Comparison of ENCODE assay signal across 8 mouse cellular contexts in the genomic region with DNA sequence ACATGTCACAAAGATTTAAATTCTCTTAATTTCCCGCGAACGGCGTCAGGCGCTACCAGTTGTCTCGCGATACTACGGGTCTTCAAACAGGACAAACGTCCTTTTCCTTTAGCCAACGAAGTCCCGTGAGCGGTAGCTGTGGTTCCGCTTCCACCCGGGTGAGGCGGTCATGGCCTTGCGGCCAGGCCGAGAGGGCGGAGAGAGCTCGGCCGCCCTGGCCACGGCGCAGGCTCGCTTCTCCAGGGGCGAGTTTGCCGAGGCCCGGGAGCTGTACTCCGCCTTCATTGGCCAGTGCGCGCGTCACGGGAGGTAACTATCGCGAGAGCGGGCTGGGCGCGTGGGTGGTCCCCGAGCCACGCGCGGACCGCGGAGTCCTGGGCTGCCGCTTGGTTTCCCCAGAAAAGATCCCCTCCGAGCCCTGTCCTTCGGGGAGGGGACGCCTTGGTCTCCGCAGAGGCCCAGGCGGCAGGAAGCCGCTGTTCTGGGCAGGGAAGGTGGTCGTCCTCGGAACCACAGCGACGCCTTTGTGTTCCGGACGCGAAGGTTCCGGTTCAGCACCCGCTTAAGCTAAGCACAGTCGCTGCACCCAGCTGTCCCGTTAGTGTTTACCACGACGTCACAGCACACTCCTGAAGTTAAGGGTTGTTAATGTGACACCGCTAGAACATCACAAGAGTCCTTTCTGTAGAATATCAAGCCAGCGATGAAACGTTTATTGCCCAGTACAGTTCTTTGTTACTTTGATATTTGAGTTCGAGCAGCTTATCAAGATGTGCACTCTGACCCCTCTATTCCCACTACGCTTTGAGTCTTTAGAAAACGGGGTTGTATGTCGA. TPM values are rescaled to one million over a fixed set of nuclear protein-coding genes. Genes with fewer than 3 reads are reported as not detected.
DNase-seq lines count a peak whose midpoint lies in the region; ATAC-seq and TF ChIP-seq lines count a peak whose summit lies in the region.

A gene (plus strand): TSS at position 110 of the 836 bp plus-strand sequence.

- no peaks in the 10 kb centered on the region for H3K9me3 ChIP-seq in E14TG2a.4 (ENCODE audit: low read length)
- H3K9me3 ChIP-seq in forebrain, embryonic 13.5 days (replicated peaks), result no peaks in the 10 kb centered on the region
- H3K9me3 ChIP-seq in liver, postnatal 0 days (ENCODE audit: low read length), result no peaks in the 10 kb centered on the region
- H3K9me3 ChIP-seq in neural tube, embryonic 14.5 days (ENCODE audit: control insufficient read depth, low read length), result no peaks in the 10 kb centered on the region

- H3K4me3 ChIP-seq in E14TG2a.4 (replicated peaks; ENCODE audit: low read length), result peak within 1 kb of the TSS; percentile 89
- peak within 1 kb of the TSS; percentile 63 for H3K4me3 ChIP-seq in forebrain, embryonic 13.5 days
- H3K4me3 ChIP-seq in liver, postnatal 0 days (ENCODE audit: low read depth, low read length), result peak within 1 kb of the TSS; percentile 50
- peak within 1 kb of the TSS; percentile 57 for H3K4me3 ChIP-seq in neural tube, embryonic 14.5 days (ENCODE audit: low read depth, low read length)

- no peak for TF ChIP-seq CTCF in E14TG2a.4 (conservative IDR thresholded peaks at IDR 0.05; ENCODE audit: low read length)
- no peak; the same call in 1 of the 2 replicates for TF ChIP-seq CTCF in liver, postnatal 0 days (IDR thresholded peaks at IDR 0.05; ENCODE audit: low read depth)

- TF ChIP-seq EP300 in liver, postnatal 0 days (IDR thresholded peaks at IDR 0.05; ENCODE audit: low read depth), result peak; percentile 90

- H3K27me3 ChIP-seq in E14TG2a.4 (ENCODE audit: insufficient read depth, low read length), result no peaks in the 10 kb centered on the region
- no peaks in the 10 kb centered on the region for H3K27me3 ChIP-seq in forebrain, embryonic 13.5 days
- no peaks in the 10 kb centered on the region for H3K27me3 ChIP-seq in liver, postnatal 0 days (ENCODE audit: insufficient read depth, low read length)
- no peaks in the 10 kb centered on the region for H3K27me3 ChIP-seq in neural tube, embryonic 14.5 days (ENCODE audit: control insufficient read depth, insufficient read depth, low read length)

- under 1% methylated on average over 69 of the region's 69 CpGs for WGBS in forebrain, embryonic 13.5 days
- WGBS in large intestine, adult 2 months, result under 1% methylated on average over 69 of the region's 69 CpGs
- under 1% methylated on average over 69 of the region's 69 CpGs for WGBS in liver, postnatal 0 days (ENCODE audit: insufficient replicate concordance)
- WGBS in neural tube, embryonic 14.5 days, result under 1% methylated on average over 69 of the region's 69 CpGs

- peaks cover 5% of the 10 kb centered on the region for H3K4me1 ChIP-seq in E14TG2a.4 (replicated peaks; ENCODE audit: low read depth, low read length)
- H3K4me1 ChIP-seq in forebrain, embryonic 13.5 days, result peaks cover 6% of the 10 kb centered on the region
- H3K4me1 ChIP-seq in liver, postnatal 0 days (ENCODE audit: insufficient read depth), result 0 out of 2 replicates have a peak, but pooled peaks cover 3% of the 10 kb centered on the region
- H3K4me1 ChIP-seq in neural tube, embryonic 14.5 days (ENCODE audit: control insufficient read depth, insufficient read depth, low read length), result peaks cover 5% of the 10 kb centered on the region; the same call in 1 of the 2 replicates

- H3K9ac ChIP-seq in forebrain, embryonic 13.5 days, result peak within 1 kb of the TSS; percentile 88
- peak within 1 kb of the TSS; percentile 70 for H3K9ac ChIP-seq in liver, postnatal 0 days (replicated peaks)
- H3K9ac ChIP-seq in neural tube, embryonic 14.5 days (replicated peaks; ENCODE audit: low read depth, low read length), result peak within 1 kb of the TSS; percentile 89

- peak; percentile 96 to 97 for DNase-seq in heart, postnatal 10 days
- DNase-seq in large intestine, adult 2 months (ENCODE audit: low read depth, low spot score), result peak; percentile 86
- DNase-seq in liver, postnatal 0 days, result peak; percentile 93
- peak; percentile 96 for DNase-seq in testis, postnatal 10 days (ENCODE audit: low spot score)

- ATAC-seq in cerebellum, adult (ENCODE audit: insufficient number of reproducible peaks, low FRiP score, low TSS enrichment), result peak; percentile 98
- ATAC-seq in forebrain, embryonic 13.5 days, result peak; percentile 97
- peak; percentile 94 for ATAC-seq in liver, postnatal 0 days
- ATAC-seq in neural tube, embryonic 14.5 days (ENCODE audit: low read depth), result peak; percentile 97

- peak within 1 kb of the TSS; percentile 98 for H3K27ac ChIP-seq in forebrain, embryonic 13.5 days
- H3K27ac ChIP-seq in liver, postnatal 0 days (ENCODE audit: low read depth), result peak within 1 kb of the TSS; percentile 96
- peak within 1 kb of the TSS; percentile 99 for H3K27ac ChIP-seq in neural tube, embryonic 14.5 days (ENCODE audit: low read depth, low read length)

- peaks cover 18% of the 10 kb centered on the region for H3K36me3 ChIP-seq in E14TG2a.4 (ENCODE audit: insufficient read depth, low read length)
- peaks cover 9% of the 10 kb centered on the region for H3K36me3 ChIP-seq in forebrain, embryonic 13.5 days (ENCODE audit: poor library complexity, severe bottlenecking)
- no peaks in the 10 kb centered on the region for H3K36me3 ChIP-seq in liver, postnatal 0 days (replicated peaks; ENCODE audit: insufficient read depth, low read length)
- peaks cover 4% of the 10 kb centered on the region for H3K36me3 ChIP-seq in neural tube, embryonic 14.5 days (ENCODE audit: control insufficient read depth, insufficient read depth, low read length)

- intact Hi-C loops in heart, postnatal 10 days (cut with DNase I), result loop anchor here (2.0 to 10.0 kb wide), 3 partner anchors 393 to 1361 kb away; a partner anchor contains a TSS

- H3K4me2 ChIP-seq in forebrain, embryonic 13.5 days, result peak within 1 kb of the TSS; percentile 68
- H3K4me2 ChIP-seq in liver, postnatal 0 days (ENCODE audit: low read depth, low read length), result peak within 1 kb of the TSS; percentile 70
- H3K4me2 ChIP-seq in neural tube, embryonic 14.5 days (ENCODE audit: low read depth, low read length), result peak within 1 kb of the TSS; percentile 57

RNA-seq across cellular contexts. Expression of the gene that starts here (rescaled TPM):
- polyA plus RNA-seq in forebrain, embryonic 13.5 days (2015; fragmentation: Nextera tagmentation; extraction: Ambion mirVana), result 16.9 and 20.4 TPM in 2 replicates
- 10 to 100 TPM; 18.3 to 22.8 TPM for total RNA-seq in heart, postnatal 10 days (2021)
- polyA plus RNA-seq in large intestine, adult 2 months (2012; rRNA removed), result 10.0 and 10.2 TPM in 2 replicates
- 15.2 and 19.1 TPM in 2 replicates for polyA plus RNA-seq in liver, postnatal 0 days (2015; fragmentation: Nextera tagmentation; extraction: Ambion mirVana)
- polyA plus RNA-seq in neural tube, embryonic 14.5 days (2014; fragmentation: Nextera tagmentation; extraction: Ambion mirVana), result 6.9 and 10.0 TPM in 2 replicates

Comparison
In these comparisons a context has a peak if more than half of its experiments do, and no peak if none do; other contexts are left out.
1. Peak in every context shown above with its lines: DNase-seq, ATAC-seq, H3K4me3 ChIP-seq and H3K27ac ChIP-seq.